Mouse (Mus musculus): ENCODE data around the gene 2010111I01Rik.

Gene 2010111I01Rik

GRCm38 (mm10) chr13:63321689-63322088 is 357.0 kb downstream of the 2010111I01Rik start:
- Histone ChIP-seq H3K27me3 (ENCODE audit: control insufficient read depth, insufficient read depth, low read length, poor library complexity, severe bottlenecking) (no peaks in the 10 kb centered on the region), H3K36me3 (ENCODE audit: control insufficient read depth, insufficient read depth, low read length, poor library complexity, severe bottlenecking) (no peaks in the 10 kb centered on the region)
- no peak for DNase-seq (ENCODE audit: low read depth, low spot score)

DNA sequence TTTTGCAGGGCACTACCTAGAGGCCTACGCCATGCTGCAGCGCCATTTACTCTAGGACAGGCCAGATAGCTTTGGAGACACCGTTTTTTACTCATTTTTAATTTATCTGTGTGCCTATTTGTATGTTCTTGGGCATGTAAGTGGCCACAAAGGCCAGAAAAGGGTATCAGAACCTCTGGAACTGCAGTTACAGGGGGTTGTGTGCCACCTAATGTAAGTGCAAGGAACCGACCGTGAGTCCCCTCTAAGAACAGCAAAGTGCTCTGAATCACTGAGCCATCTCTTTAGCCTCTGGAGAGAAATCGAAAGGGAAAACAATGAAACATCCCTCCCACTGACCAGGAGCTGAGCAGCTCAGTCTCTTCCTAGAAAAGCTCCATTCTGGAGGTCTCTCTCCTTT is 358.1 kb downstream of the 2010111I01Rik start:
- Histone ChIP-seq H3K27me3 (ENCODE audit: control insufficient read depth, insufficient read depth, low read length, poor library complexity, severe bottlenecking) (no peaks in the 10 kb centered on the region), H3K36me3 (ENCODE audit: control insufficient read depth, insufficient read depth, low read length, poor library complexity, severe bottlenecking) (no peaks in the 10 kb centered on the region)
- DNase-seq (ENCODE audit: low read depth, low spot score) = no peak

DNA sequence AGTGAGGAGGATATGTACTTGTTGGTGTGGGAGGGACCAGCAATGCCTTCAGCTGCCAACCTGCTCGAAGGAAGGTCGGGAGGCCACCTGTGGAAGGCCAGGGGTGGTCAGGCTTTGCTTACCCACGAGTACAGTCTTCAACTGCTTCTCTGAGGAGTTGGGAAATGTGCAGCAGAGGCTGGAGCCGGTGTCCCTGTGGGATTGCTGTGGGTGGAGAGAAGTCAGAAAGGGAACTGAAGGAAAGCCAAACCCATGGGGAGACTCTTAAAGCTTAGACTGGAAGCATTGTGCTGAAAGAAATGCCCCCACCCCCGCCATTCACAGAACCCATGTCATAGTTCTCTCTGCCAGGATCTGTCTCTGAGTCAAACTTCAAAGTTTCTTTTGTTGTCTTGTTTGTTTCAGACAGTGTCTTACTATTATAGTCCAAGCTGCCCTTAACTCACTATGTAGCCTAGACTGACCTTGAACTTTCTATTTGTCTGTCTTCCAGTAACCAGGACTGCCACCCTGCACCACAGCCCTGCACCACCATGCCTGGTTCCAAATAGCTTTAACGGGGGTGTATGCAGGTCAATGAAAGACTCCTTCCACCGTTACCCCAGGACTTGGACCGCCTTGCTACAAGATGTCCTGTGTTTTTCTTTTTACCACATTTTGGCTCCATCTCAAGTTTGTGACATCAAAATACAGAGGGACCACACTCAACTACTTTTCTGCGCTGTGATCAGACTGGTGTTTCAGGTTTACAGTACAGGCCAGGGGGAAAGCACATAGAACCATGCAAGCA is 358.8 kb downstream of the 2010111I01Rik start:
- H3K36me3 ChIP-seq (ENCODE audit: control insufficient read depth, insufficient read depth, low read length, poor library complexity, severe bottlenecking) = no peaks in the 10 kb centered on the region
- no peak for DNase-seq (ENCODE audit: low read depth, low spot score)
- H3K27me3 ChIP-seq (ENCODE audit: control insufficient read depth, insufficient read depth, low read length, poor library complexity, severe bottlenecking) = no peaks in the 10 kb centered on the region

DNA sequence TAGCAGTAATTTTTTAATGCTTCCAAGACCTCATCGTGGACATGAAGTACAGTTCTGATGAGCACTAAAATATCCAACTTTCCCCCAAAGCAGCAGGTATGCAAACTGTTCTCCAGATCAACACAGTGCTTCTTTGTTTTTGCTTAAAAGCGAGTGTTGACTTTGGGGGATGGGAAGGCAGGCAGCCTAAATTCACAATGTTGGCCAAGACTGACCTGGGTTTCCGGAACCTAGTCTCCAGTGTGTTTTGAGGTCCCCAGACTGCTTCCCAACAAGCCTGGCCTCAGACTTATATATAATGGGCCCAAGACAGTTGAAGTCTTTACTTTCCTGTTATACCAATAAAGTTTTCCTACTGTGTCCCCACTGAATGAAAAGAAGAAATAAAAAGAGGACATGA is 359.6 kb downstream of the 2010111I01Rik start:
- no peak for DNase-seq (ENCODE audit: low read depth, low spot score)
- H3K36me3 ChIP-seq (ENCODE audit: control insufficient read depth, insufficient read depth, low read length, poor library complexity, severe bottlenecking) = no peaks in the 10 kb centered on the region
- no peaks in the 10 kb centered on the region for H3K27me3 ChIP-seq (ENCODE audit: control insufficient read depth, insufficient read depth, low read length, poor library complexity, severe bottlenecking)

- no peak for DNase-seq (ENCODE audit: low read depth, low spot score)
Measured at GRCm38 (mm10) chr13:63324978-63325848, 360.5 kb downstream of the 2010111I01Rik start.

GRCm38 (mm10) chr13:63326015-63326414 is 361.3 kb downstream of the 2010111I01Rik start:
- DNase-seq (ENCODE audit: low read depth, low spot score) = no peak
- H3K36me3 ChIP-seq (ENCODE audit: control insufficient read depth, insufficient read depth, low read length, poor library complexity, severe bottlenecking) = no peaks in the 10 kb centered on the region
- no peaks in the 10 kb centered on the region for H3K27me3 ChIP-seq (ENCODE audit: control insufficient read depth, insufficient read depth, low read length, poor library complexity, severe bottlenecking)

More at GRCm38 (mm10) chr13:63324978-63325848, 360.5 kb downstream of the 2010111I01Rik start:
- H3K27me3 ChIP-seq (ENCODE audit: control insufficient read depth, insufficient read depth, low read length, poor library complexity, severe bottlenecking) = no peaks in the 10 kb centered on the region
- no peaks in the 10 kb centered on the region for H3K36me3 ChIP-seq (ENCODE audit: control insufficient read depth, insufficient read depth, low read length, poor library complexity, severe bottlenecking)

DNA sequence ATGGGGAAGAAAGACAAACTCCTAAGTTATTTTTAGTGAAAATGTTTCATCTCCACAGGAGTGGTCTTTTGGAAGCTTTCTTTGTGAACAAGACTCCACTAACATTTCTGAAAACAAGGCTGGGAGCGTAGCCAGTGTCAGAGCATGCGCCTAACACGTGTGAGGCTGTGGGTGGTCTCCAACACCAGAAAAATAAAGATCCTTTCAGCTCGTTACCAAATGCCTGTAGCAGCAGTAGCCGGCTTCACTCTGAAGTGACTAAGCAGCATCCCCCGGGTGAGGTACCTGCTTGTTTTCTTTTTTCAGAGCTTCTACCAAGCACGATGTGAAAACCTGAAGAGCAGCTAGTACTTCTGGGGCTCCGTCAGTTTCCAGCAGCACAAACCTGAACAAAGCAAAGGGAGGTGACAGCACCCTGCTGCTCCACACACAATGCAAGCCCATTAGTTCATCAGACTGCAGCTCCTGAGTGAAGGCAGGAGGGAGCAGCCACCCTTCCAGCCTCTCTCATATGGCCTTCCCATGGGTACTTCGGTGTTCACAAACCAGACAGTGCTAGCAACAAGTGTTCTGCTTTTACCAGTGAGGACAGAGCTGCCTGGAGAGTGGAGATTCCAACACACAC is 365.7 kb downstream of the 2010111I01Rik start:
- no peaks in the 10 kb centered on the region for H3K27me3 ChIP-seq (ENCODE audit: control insufficient read depth, insufficient read depth, low read length, poor library complexity, severe bottlenecking)
- no peak for DNase-seq (ENCODE audit: low read depth, low spot score)

GRCm38 (mm10) chr13:63331379-63331778 is 366.7 kb downstream of the 2010111I01Rik start:
- Histone ChIP-seq H3K27me3 (ENCODE audit: control insufficient read depth, insufficient read depth, low read length, poor library complexity, severe bottlenecking) (no peaks in the 10 kb centered on the region), H3K36me3 (ENCODE audit: control insufficient read depth, insufficient read depth, low read length, poor library complexity, severe bottlenecking) (no peaks in the 10 kb centered on the region)
- DNase-seq (ENCODE audit: low read depth, low spot score) = peak; percentile 44

More for the DNA sequence above, 365.7 kb downstream of the 2010111I01Rik start:
- H3K36me3 ChIP-seq (ENCODE audit: control insufficient read depth, insufficient read depth, low read length, poor library complexity, severe bottlenecking) = no peaks in the 10 kb centered on the region

DNA sequence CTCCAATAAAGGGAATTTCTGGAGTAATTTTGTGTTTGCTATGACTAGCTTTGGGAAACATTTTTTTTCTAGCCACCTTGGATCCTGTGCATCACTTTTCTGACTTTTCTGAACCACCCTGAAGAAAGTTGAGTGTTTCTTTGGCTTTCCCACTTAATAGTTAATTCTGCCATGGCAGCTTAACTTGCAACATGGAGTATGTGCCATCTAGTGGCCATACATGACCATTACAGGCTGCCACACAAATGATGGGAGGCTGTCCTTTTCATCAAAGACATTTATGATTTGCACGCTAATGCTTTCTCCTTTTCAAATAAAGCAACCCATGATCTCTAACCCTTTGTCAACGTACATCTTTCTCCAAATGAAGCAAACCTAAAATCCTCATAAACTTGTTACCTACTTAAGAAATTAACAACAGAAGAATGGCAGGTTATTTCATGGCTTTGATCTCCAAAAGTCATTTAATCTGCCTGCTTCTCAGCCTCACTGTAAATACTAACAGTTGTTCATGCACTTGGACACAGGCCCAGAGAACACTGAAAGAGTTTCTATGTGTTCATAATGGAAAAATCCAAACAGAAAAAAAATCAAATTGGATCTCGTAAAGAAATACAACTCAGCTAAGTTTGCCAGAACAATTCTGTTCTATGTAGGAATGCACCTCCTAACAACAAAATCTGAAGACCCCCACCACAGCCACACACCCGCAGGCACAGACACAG is 368.0 kb downstream of the 2010111I01Rik start:
- peak; percentile 72 for DNase-seq (ENCODE audit: low read depth, low spot score)
- Histone ChIP-seq H3K27me3 (ENCODE audit: control insufficient read depth, insufficient read depth, low read length, poor library complexity, severe bottlenecking) (no peaks in the 10 kb centered on the region), H3K36me3 (ENCODE audit: control insufficient read depth, insufficient read depth, low read length, poor library complexity, severe bottlenecking) (no peaks in the 10 kb centered on the region)

DNA sequence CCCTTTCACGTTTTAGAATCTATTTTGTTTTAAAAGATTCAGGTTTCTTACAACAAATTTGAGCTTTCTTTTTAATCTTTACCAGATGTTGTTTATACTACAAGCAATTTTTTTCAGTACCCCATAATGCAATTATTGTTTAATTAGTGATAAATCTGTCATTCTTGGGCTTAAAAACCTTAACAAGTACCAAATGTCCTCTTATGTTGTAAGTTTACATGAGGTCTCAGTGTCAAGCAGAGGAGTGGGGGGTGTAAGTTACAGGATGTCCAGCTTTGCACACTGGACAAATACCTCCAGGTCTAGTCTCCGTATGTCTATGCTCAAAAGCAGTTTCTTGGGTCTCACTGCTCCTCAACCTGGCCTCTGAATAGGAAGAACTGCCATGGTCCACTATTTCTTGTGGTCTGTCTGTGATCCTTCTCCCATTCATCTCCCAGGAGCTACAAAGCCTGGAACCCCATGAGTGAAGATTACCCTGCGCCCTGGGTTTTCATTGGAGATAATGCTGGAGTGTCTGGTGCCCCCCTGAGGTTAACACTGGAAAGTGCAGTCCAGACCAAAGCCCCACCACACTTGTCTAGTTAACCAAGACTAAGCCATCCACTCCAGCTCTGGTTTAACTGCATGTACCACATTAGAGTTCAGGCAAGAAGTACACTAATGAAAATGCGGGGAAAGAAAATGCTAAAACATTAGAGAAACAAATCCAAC is 370.9 kb downstream of the 2010111I01Rik start:
- Histone ChIP-seq H3K27me3 (ENCODE audit: control insufficient read depth, insufficient read depth, low read length, poor library complexity, severe bottlenecking) (no peaks in the 10 kb centered on the region), H3K36me3 (ENCODE audit: control insufficient read depth, insufficient read depth, low read length, poor library complexity, severe bottlenecking) (no peaks in the 10 kb centered on the region)
- DNase-seq (ENCODE audit: low read depth, low spot score) = peak; percentile 38

- no peaks in the 10 kb centered on the region for H3K36me3 ChIP-seq (ENCODE audit: control insufficient read depth, insufficient read depth, low read length, poor library complexity, severe bottlenecking)
- no peak for DNase-seq (ENCODE audit: low read depth, low spot score)
Measured at GRCm38 (mm10) chr13:63336335-63336734, 371.6 kb downstream of the 2010111I01Rik start.

GRCm38 (mm10) chr13:63337239-63337960 is 372.7 kb downstream of the 2010111I01Rik start:
- H3K27me3 ChIP-seq (ENCODE audit: control insufficient read depth, insufficient read depth, low read length, poor library complexity, severe bottlenecking) = no peaks in the 10 kb centered on the region
- DNase-seq (ENCODE audit: low read depth, low spot score) = no peak
- no peaks in the 10 kb centered on the region for H3K36me3 ChIP-seq (ENCODE audit: control insufficient read depth, insufficient read depth, low read length, poor library complexity, severe bottlenecking)

More at GRCm38 (mm10) chr13:63336335-63336734, 371.6 kb downstream of the 2010111I01Rik start:
- no peaks in the 10 kb centered on the region for H3K27me3 ChIP-seq (ENCODE audit: control insufficient read depth, insufficient read depth, low read length, poor library complexity, severe bottlenecking)

- no peak for DNase-seq (ENCODE audit: low read depth, low spot score)
- Histone ChIP-seq H3K27me3 (ENCODE audit: control insufficient read depth, insufficient read depth, low read length, poor library complexity, severe bottlenecking) (no peaks in the 10 kb centered on the region), H3K36me3 (ENCODE audit: control insufficient read depth, insufficient read depth, low read length, poor library complexity, severe bottlenecking) (no peaks in the 10 kb centered on the region)
Measured at GRCm38 (mm10) chr13:63339946-63340345, 375.3 kb downstream of the 2010111I01Rik start.

All from splenic B cell, adult 2 months (primary cell).